Mouse (Mus musculus): ENCODE results near the gene BC030499. TPM values are rescaled to one million over a fixed set of nuclear protein-coding genes. Genes with fewer than 3 reads are reported as not detected.
"Not testable (repeated sequence)": the region's sequence is repeated elsewhere in the genome, so short reads cannot be mapped to it uniquely, and the experiment has no call there.

Gene BC030499
- polyA plus RNA-seq, 1 experiment from 2014 or later, result 0.25 TPM

DNA sequence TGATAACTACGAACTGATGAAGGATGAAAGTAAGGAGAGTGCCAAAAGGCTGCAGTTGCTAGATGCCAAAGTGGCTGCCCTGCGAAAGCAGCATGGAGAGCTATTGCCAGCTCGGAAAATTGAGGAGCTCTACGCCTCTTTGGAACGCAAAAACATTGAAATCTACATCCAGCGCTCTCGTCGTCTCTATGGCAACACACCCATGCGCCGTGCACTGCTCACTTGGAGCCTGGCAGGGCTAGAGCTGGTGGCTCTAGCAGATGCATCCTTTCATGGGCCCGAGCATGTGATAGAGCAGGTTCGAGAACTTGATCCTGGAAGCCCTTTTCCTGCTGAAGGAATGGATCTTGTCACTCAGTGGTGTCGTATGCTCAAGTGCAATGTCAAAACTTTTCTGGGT lies 18.7 kb upstream of the BC030499 start:
- 0 out of 2 replicates have a peak, but pooled peaks cover 5% of the 10 kb centered on the region for H3K4me1 ChIP-seq (replicated peaks)
- no peak overlapping the region for H3K4me2 ChIP-seq
- WGBS, result 85% methylated on average over 13 of the region's 13 CpGs
- peaks cover 96% of the 10 kb centered on the region for H3K36me3 ChIP-seq
- H3K9me3 ChIP-seq, result no peaks in the 10 kb centered on the region
- ATAC-seq (ENCODE audit: low read depth), result no peak
- no peak overlapping the region for H3K4me3 ChIP-seq
- H3K9ac ChIP-seq, result no peak overlapping the region
- H3K27me3 ChIP-seq, result no peaks in the 10 kb centered on the region
- H3K27ac ChIP-seq (replicated peaks), result no peak overlapping the region

DNA sequence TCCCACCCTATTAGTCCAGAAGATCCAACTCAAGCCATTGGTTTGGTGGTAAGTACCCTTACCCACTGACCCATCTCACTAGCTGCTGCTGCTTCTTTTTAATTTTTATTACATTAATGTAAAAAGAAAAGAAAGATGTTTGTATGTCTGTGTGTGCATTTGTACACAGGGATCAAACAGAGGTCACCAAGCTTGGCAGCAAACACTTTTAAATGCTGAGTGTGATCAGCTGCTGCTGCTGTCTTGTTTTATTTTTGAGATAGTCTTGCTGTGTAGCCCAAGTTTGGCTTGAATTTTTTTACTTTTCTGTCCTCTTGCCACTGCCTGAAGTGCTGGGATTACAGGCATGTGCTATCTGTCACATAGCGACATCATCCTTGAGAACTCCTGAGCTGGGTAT lies 15.0 kb upstream of the BC030499 start:
- no peak overlapping the region for H3K27ac ChIP-seq (replicated peaks)
- no peak overlapping the region for H3K4me3 ChIP-seq
- no peaks in the 10 kb centered on the region for H3K9me3 ChIP-seq
- 100% methylated on average over 1 of the region's 1 CpGs for WGBS
- 0 out of 2 replicates have a peak, but pooled peaks cover 5% of the 10 kb centered on the region for H3K4me1 ChIP-seq (replicated peaks)
- H3K27me3 ChIP-seq, result no peaks in the 10 kb centered on the region
- ATAC-seq (ENCODE audit: low read depth), result no peak
- H3K4me2 ChIP-seq, result no peak overlapping the region
- H3K36me3 ChIP-seq, result peaks cover 98% of the 10 kb centered on the region
- no peak overlapping the region for H3K9ac ChIP-seq

DNA sequence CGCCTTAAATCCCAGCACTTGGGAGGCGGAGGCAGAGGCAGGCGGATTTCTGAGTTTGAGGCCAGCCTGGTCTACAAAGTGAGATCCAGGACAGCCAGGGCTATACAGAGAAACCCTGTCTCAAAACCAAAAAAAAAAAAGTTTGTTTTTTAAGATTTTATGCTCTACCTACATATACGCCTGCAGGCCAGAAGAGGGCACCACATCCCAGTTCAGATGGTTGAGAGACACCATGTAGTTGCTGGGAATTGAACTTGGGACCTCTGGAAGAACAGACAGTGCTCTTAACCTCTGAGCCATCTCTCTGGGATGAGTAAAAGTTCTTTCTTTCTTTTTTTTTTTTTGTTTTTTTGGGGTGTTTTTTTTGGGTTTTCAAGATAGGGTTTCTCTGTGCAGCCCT lies 14.5 kb upstream of the BC030499 start:
- not testable (repeated sequence) for H3K9ac ChIP-seq; H3K27ac ChIP-seq (replicated peaks); ATAC-seq (ENCODE audit: low read depth); H3K27me3 ChIP-seq; H3K4me3 ChIP-seq; H3K9me3 ChIP-seq; H3K4me2 ChIP-seq; H3K4me1 ChIP-seq (replicated peaks)
- peaks cover 100% of the 10 kb centered on the region for H3K36me3 ChIP-seq
- WGBS, result 92% methylated on average over 4 of the region's 4 CpGs

DNA sequence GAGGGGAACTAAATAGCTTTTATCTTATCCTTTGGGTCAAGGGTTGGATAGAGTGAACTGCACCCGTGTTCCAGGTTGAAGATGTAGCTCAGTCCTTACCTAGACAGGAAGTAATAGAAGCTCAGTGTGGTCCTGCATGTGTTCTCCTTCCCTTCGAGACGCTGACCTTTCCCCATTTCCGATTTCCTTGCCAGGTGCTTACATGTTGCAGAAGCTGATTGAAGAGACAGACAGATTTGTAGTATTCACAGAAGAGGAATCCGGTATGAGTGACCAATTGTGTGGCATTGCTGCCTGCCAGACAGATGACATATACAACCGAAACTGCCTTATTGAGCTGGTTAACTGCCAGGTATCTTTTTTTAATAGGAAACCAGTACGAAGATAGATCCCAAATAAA lies 11.8 kb upstream of the BC030499 start:
- 92% methylated on average over 7 of the region's 7 CpGs for WGBS
- Histone ChIP-seq H3K4me2 (no peak overlapping the region), H3K9ac (no peak overlapping the region), H3K27ac (replicated peaks) (no peak overlapping the region), H3K4me3 (no peak overlapping the region), H3K27me3 (no peaks in the 10 kb centered on the region), H3K36me3 (peaks cover 100% of the 10 kb centered on the region), H3K9me3 (no peaks in the 10 kb centered on the region), H3K4me1 (replicated peaks) (no peaks in the 10 kb centered on the region)
- no peak for ATAC-seq (ENCODE audit: low read depth)

DNA sequence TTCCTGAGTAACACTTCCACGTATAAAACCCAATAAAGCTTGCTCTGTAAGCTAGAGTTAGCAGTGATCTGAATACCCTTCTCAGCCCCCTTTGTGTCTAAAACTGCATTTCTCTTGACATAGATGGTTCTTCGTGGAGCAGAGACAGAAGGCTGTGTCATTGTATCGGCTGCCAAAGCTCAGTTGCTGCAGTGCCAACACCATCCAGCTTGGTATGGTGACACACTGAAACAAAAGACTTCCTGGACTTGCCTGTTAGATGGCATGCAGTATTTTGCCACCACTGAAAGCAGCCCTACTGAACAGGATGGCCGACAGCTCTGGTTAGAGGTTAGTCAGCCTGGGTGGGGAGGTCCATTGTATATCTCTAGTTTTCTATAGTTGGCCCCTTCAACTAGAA lies 11.1 kb upstream of the BC030499 start:
- Histone ChIP-seq H3K27ac (replicated peaks) (no peak overlapping the region), H3K9me3 (no peaks in the 10 kb centered on the region), H3K36me3 (peaks cover 100% of the 10 kb centered on the region), H3K9ac (no peak overlapping the region), H3K27me3 (no peaks in the 10 kb centered on the region), H3K4me1 (replicated peaks) (no peaks in the 10 kb centered on the region), H3K4me2 (no peak overlapping the region), H3K4me3 (no peak overlapping the region)
- 88% methylated on average over 4 of the region's 4 CpGs for WGBS
- no peak for ATAC-seq (ENCODE audit: low read depth)

DNA sequence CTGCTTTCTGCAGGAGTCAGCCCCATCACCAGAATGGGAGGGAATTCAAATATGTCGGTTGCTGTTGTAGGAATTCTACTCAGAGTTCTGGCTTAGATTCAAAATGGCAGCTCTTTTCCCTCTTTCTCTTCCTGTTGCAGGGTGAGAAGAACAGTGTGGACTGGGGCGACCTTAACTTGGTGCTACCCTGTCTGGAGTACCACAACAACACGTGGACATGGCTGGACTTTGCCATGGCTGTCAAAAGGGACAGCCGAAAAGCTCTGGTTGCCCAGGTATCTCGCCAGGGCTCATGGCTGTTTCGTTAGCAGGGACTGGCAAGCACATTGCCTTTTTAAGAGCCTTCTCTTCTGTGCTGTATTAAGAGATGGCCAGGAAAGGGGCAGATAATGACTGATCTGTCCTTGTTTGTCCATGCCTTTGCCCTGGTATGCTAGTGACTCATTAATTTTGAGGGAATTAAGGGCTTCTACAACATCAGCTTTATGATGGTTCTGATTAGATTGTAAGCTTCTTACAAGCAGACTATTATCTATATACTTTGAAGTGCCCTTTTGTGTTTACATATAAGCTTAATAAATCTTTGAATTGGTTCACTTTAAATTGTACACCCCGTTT lies 1.4 kb upstream of the BC030499 start:
- Histone ChIP-seq H3K9ac (no peak overlapping the region), H3K9me3 (no peaks in the 10 kb centered on the region), H3K4me2 (no peak overlapping the region), H3K4me1 (replicated peaks) (no peaks in the 10 kb centered on the region), H3K4me3 (no peak overlapping the region), H3K27ac (replicated peaks) (no peak overlapping the region), H3K36me3 (peaks cover 88% of the 10 kb centered on the region), H3K27me3 (no peaks in the 10 kb centered on the region)
- no peak for ATAC-seq (ENCODE audit: low read depth)
- 94% methylated on average over 7 of the region's 7 CpGs for WGBS

DNA sequence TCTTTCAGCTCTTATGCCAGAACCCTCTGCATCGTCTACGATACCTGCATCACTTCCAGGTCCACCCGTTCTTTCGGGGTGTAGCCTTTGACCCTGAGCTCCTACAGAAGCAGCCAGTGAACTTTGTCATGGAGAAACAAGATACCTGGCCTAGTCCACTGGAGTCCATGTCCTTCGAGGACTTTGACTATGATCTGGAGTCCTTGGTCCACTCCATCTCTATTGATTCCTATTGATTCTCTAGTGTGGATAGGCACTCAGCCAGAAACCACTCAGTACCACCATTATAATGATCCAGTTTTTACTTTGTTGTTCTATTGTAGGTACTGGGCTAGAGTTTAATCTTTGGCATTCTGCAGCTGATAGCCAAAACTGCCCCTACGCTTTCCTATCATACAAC lies 3.9 kb downstream of the BC030499 start:
- ATAC-seq (ENCODE audit: low read depth), result no peak
- no peak overlapping the region for H3K27ac ChIP-seq (replicated peaks)
- no peaks in the 10 kb centered on the region for H3K27me3 ChIP-seq
- peaks cover 42% of the 10 kb centered on the region for H3K36me3 ChIP-seq
- no peaks in the 10 kb centered on the region for H3K4me1 ChIP-seq (replicated peaks)
- H3K9ac ChIP-seq, result no peak overlapping the region
- H3K9me3 ChIP-seq, result no peaks in the 10 kb centered on the region
- no peak overlapping the region for H3K4me2 ChIP-seq
- WGBS, result 96% methylated on average over 6 of the region's 6 CpGs
- no peak overlapping the region for H3K4me3 ChIP-seq

DNA sequence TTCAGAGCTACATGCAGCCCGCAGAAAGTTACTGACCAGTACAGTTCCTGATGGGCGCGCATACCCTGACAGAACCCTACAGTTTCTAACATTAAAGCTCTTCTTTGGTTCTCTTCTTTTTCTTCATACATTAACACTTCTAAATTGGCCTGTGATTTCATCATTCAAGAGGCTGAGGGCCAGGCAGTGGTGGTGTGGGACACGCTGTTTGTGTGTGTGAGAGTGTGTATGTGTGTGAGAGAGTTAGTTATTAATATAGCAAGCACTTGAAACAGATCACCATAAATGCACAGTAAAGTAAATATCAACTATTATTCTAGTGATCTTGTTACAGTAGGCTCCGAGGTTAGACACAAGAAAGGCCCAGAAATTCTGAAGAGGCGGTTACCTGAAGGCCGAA lies 10.3 kb downstream of the BC030499 start:
- Histone ChIP-seq H3K4me2 (peak overlapping the region; percentile 99), H3K4me1 (replicated peaks) (peaks cover 14% of the 10 kb centered on the region), H3K27ac (replicated peaks) (peak overlapping the region; percentile 68), H3K36me3 (no peaks in the 10 kb centered on the region), H3K4me3 (peak overlapping the region; percentile 64), H3K27me3 (no peaks in the 10 kb centered on the region), H3K9ac (peak overlapping the region; percentile 67), H3K9me3 (no peaks in the 10 kb centered on the region)
- 66% methylated on average over 7 of the region's 7 CpGs for WGBS
- ATAC-seq (ENCODE audit: low read depth), result 0 out of 2 replicates have a peak, but pooled peaks have one; percentile 54

DNA sequence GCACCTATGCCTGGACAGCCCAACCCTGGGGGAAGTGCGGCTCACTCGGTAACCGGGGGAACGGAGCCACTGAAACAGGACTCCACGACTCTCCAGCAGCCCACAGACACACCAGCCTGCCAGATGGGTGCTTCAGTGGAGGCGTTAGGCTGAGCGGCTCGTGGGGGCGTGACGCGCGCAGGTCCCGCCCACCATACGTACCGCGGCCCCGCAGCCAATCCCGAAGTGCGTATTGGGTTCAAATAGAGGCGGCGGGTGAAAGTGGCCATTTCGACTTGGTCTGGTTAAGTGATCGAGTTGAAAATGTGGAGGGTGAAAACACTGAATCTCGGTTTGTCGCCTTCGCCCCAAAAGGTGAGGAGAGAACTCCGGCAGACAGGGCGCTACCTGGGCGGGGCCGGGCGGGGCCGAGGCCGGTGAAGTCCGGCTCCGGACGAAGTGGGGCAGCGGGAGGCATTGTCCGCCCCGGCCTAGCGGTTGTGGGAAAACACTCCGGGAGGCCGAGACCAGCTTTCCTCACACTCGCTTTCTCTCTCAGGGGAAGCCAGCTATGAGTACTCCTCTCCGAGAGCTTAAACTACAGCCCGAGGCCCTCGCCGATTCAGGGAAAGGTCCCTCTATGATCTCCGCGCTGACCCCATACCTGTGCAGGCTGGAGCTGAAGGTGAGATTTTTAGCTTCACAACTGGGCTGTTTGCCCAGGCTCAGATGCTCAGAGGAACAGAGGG lies 10.9 kb downstream of the BC030499 start, which contains the start of gene Spag5:
Spag5 (plus strand) TSS at position 173 of the 728 bp plus-strand sequence.
- Histone ChIP-seq H3K36me3 (no peaks in the 10 kb centered on the region), H3K9me3 (no peaks in the 10 kb centered on the region), H3K27me3 (no peaks in the 10 kb centered on the region), H3K27ac (replicated peaks) (peak within 1 kb of the TSS; percentile 68), H3K9ac (peak within 1 kb of the TSS; percentile 67), H3K4me2 (peak within 1 kb of the TSS; percentile 99), H3K4me1 (replicated peaks) (peaks cover 14% of the 10 kb centered on the region), H3K4me3 (peak within 1 kb of the TSS; percentile 64)
- peak; percentile 100 for ATAC-seq (ENCODE audit: low read depth)
- WGBS, result 0% methylated on average over 48 of the region's 49 CpGs

DNA sequence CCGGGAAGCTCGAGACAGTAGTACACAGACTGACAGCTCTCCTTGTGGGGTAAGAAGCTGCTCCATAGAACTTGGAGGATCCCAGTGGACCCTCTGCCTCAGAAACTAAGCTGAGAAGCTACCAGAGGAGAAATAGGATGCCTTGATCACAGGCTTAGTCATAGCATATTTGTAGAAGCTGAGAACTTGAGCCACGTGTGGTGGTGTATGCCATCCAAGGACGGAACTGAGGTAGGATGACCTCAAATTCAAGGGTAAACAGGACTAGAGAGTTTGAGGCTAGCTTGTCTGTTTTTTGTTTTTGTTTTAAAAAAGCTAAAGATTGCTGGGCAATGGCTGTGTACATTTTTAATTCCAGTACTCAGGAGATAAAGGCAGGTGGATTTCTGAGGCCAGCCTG lies 14.6 kb downstream of the BC030499 start:
- H3K9ac ChIP-seq, result no peak overlapping the region
- 90% methylated on average over 4 of the region's 4 CpGs for WGBS
- no peak for ATAC-seq (ENCODE audit: low read depth)

DNA sequence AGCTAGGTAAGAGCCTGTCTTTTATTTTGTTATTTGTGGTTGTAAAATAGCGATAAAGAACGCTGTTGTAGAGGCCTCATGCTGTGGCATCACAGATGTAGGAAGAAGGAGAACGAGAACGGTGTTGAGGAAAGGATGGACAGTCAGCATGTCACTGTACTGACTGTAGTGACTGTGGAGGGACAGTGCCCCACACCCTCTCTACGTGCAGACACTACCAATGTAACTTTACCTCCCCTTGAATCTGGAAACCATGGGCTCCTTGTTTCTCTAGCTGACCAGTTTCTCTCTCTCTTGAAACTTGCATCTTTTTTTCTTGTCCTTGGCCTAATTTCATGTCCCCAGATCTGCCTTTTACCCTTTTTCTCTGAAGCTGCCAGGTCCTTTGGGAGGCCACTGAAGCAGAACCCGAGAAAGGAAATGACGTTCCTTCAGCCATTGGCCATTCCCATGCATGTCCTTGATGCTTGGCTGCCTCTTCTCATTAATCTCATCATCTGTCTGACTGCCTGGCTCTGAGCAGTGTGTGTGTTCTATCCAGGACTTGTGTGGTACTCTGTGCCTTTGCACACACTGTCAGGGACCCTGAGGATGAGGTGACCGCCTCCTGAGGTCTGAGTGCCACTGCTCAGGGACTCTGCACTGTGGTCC lies 20.3 kb downstream of the BC030499 start:
- WGBS, result 79% methylated on average over 8 of the region's 8 CpGs
- no peaks in the 10 kb centered on the region for H3K27me3 ChIP-seq
- H3K4me3 ChIP-seq, result no peak overlapping the region
- H3K9me3 ChIP-seq, result no peaks in the 10 kb centered on the region
- ATAC-seq (ENCODE audit: low read depth), result no peak
- H3K9ac ChIP-seq, result no peak overlapping the region
- H3K4me1 ChIP-seq (replicated peaks), result no peaks in the 10 kb centered on the region
- H3K4me2 ChIP-seq, result no peak overlapping the region
- H3K36me3 ChIP-seq, result peaks cover 19% of the 10 kb centered on the region; the same call in 1 of the 2 replicates
- no peak overlapping the region for H3K27ac ChIP-seq (replicated peaks)

More for the DNA sequence above, 14.6 kb downstream of the BC030499 start:
- no peak overlapping the region for H3K27ac ChIP-seq (replicated peaks)
- no peaks in the 10 kb centered on the region for H3K27me3 ChIP-seq
- H3K9me3 ChIP-seq, result no peaks in the 10 kb centered on the region
- no peaks in the 10 kb centered on the region for H3K36me3 ChIP-seq
- peaks cover 14% of the 10 kb centered on the region for H3K4me1 ChIP-seq (replicated peaks)
- H3K4me3 ChIP-seq, result no peak overlapping the region
- H3K4me2 ChIP-seq, result no peak overlapping the region

DNA sequence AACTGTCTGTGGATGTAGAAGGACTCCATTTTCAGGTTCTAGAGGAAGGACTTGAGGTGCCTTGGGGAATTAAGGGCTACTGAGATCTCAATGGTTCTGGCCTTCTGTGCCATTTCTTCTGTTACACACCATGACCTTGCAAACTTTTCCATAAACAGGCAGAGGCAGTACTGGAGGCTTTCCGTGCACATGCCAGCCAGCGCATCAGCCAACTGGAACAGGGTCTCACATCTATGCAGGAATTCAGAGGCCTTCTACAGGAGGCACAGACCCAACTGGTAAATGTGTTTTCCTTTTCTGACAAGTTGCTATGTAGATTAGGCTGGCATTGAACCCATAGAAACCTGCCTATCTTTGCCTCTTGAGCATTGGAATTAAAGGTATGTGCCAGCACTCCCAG lies 23.0 kb downstream of the BC030499 start:
- H3K36me3 ChIP-seq, result peaks cover 33% of the 10 kb centered on the region; the same call in 1 of the 2 replicates
- WGBS, result 97% methylated on average over 2 of the region's 2 CpGs
- ATAC-seq (ENCODE audit: low read depth), result no peak

More for the DNA sequence above, 23.0 kb downstream of the BC030499 start:
- no peak overlapping the region for H3K4me2 ChIP-seq
- no peak overlapping the region for H3K4me3 ChIP-seq
- no peaks in the 10 kb centered on the region for H3K4me1 ChIP-seq (replicated peaks)
- no peak overlapping the region for H3K9ac ChIP-seq
- no peak overlapping the region for H3K27ac ChIP-seq (replicated peaks)
- no peaks in the 10 kb centered on the region for H3K9me3 ChIP-seq
- no peaks in the 10 kb centered on the region for H3K27me3 ChIP-seq
